In the genomic region with DNA sequence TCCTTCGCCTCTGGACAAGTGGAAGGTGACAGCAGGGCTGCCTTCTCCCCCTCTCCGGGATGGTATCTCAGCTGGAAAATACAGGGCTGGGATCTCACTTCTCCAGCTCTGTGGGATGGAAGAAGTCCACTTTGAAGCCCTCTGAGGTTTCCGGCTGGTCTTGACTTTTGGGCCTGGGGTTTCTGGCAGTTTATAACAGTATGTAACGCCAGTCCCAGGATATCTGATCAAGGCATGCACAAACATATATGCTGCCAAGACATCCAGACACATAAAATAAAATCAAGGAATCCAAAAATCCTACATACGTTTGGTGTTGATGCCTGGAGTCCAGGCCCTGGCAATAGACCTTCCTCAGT, we compare ENCODE assay signal across 8 mouse cellular contexts. TPM values are rescaled to one million over a fixed set of nuclear protein-coding genes. Genes with fewer than 3 reads are reported as not detected.
DNase-seq lines count a peak whose midpoint lies in the region; ATAC-seq and TF ChIP-seq lines count a peak whose summit lies in the region.

No protein-coding gene starts in this region.

- no peak overlapping the region for H3K27ac ChIP-seq in cerebellum, adult 2 months (ENCODE audit: insufficient read depth, low read length)
- H3K27ac ChIP-seq in limb, embryonic 13.5 days: no peak overlapping the region
- no peak overlapping the region for H3K27ac ChIP-seq in stomach, embryonic 15.5 days

- H3K4me1 ChIP-seq in cerebellum, adult 2 months (ENCODE audit: control insufficient read depth, insufficient read depth, low read length): peaks cover 3% of the 10 kb centered on the region; the same call in 1 of the 2 replicates
- peaks cover 75% of the 10 kb centered on the region for H3K4me1 ChIP-seq in megakaryocyte, embryonic 14.5 days
- H3K4me1 ChIP-seq in limb, embryonic 13.5 days: peaks cover 6% of the 10 kb centered on the region; the same call in 1 of the 2 replicates
- peaks cover 4% of the 10 kb centered on the region; the same call in 1 of the 2 replicates for H3K4me1 ChIP-seq in stomach, embryonic 15.5 days

- TF ChIP-seq POLR2A in cerebellum, adult 2 months (IDR thresholded peaks at IDR 0.05; ENCODE audit: borderline replicate concordance, insufficient read depth, low read length): no peak

- no peaks in the 10 kb centered on the region for H3K9me3 ChIP-seq in megakaryocyte, embryonic 14.5 days
- no peaks in the 10 kb centered on the region for H3K9me3 ChIP-seq in limb, embryonic 13.5 days
- H3K9me3 ChIP-seq in stomach, embryonic 15.5 days: no peaks in the 10 kb centered on the region

- TF ChIP-seq CTCF in cerebellum, adult 2 months (IDR thresholded peaks at IDR 0.05; ENCODE audit: borderline replicate concordance, insufficient read depth, low read depth, low read length): no peak

- H3K4me3 ChIP-seq in cerebellum, adult 2 months (replicated peaks; ENCODE audit: insufficient read depth, low read depth, low read length): peak overlapping the region; percentile 39
- peak overlapping the region; percentile 91 for H3K4me3 ChIP-seq in megakaryocyte, embryonic 14.5 days (replicated peaks)
- H3K4me3 ChIP-seq in limb, embryonic 13.5 days: peak overlapping the region; percentile 57
- peak overlapping the region; percentile 50 for H3K4me3 ChIP-seq in stomach, embryonic 15.5 days (replicated peaks)

- H3K9ac ChIP-seq in limb, embryonic 13.5 days: peak overlapping the region; percentile 77
- peak overlapping the region; percentile 31 for H3K9ac ChIP-seq in stomach, embryonic 15.5 days

- WGBS in cerebellum, adult 2 months: 41% methylated on average over 5 of the region's 5 CpGs
- 33% methylated on average over 5 of the region's 5 CpGs for WGBS in limb, embryonic 13.5 days
- WGBS in stomach, embryonic 15.5 days: 24% methylated on average over 5 of the region's 5 CpGs

- no peak for DNase-seq in cerebellum, adult 2 months
- no peak for DNase-seq in cerebellum, postnatal 36 days
- no peak for DNase-seq in gastrocnemius, adult 8-10 months (ENCODE audit: low spot score in 2 of 2)
- no peak for DNase-seq in cerebellum, adult 9-11 months

- no peak for ATAC-seq in megakaryocyte, adult 5-6 weeks (ENCODE audit: poor library complexity, severe bottlenecking)
- ATAC-seq in limb, embryonic 13.5 days (ENCODE audit: low FRiP score, low read depth): no peak
- ATAC-seq in stomach, embryonic 15.5 days (ENCODE audit: insufficient read depth, low FRiP score, low read depth): no peak

- peak overlapping the region; percentile 92 for H3K4me2 ChIP-seq in limb, embryonic 13.5 days (replicated peaks)
- H3K4me2 ChIP-seq in stomach, embryonic 15.5 days: peak overlapping the region; percentile 92

- no peaks in the 10 kb centered on the region for H3K27me3 ChIP-seq in cerebellum, adult 2 months (ENCODE audit: control insufficient read depth, insufficient read depth, low read length)
- no peaks in the 10 kb centered on the region for H3K27me3 ChIP-seq in megakaryocyte, embryonic 14.5 days (replicated peaks)
- no peaks in the 10 kb centered on the region for H3K27me3 ChIP-seq in limb, embryonic 13.5 days
- H3K27me3 ChIP-seq in stomach, embryonic 15.5 days (replicated peaks): no peaks in the 10 kb centered on the region

- no peaks in the 10 kb centered on the region for H3K36me3 ChIP-seq in megakaryocyte, embryonic 14.5 days (replicated peaks; ENCODE audit: low read length)
- no peaks in the 10 kb centered on the region for H3K36me3 ChIP-seq in limb, embryonic 13.5 days
- no peaks in the 10 kb centered on the region for H3K36me3 ChIP-seq in stomach, embryonic 15.5 days

RNA-seq across cellular contexts. Expression of gene Spi1, which starts 3.2 kb away (rescaled TPM):
- 3.3 and 4.1 TPM in 2 replicates for polyA plus RNA-seq in cerebellum, adult 2 months (2012; rRNA removed)
- polyA plus RNA-seq in megakaryocyte, embryonic 14.5 days (2012; ENCODE audit: insufficient read depth, low replicate concordance): 24.1 and 123 TPM in 2 replicates
- 348 and 384 TPM in 2 replicates for total RNA-seq in megakaryocyte, adult 5-6 weeks (2015)
- 253 and 295 TPM in 2 replicates for total RNA-seq in megakaryocyte, adult 5-6 weeks (2017)
- 4.6 and 6.0 TPM in 2 replicates for polyA plus RNA-seq in limb, embryonic 13.5 days (2015; fragmentation: Nextera tagmentation; extraction: Ambion mirVana)
- 9.5 and 13.5 TPM in 2 replicates for polyA plus RNA-seq in stomach, embryonic 15.5 days (2015; fragmentation: Nextera tagmentation; extraction: Ambion mirVana)
- total RNA-seq in gastrocnemius, adult 8-10 months (2022): under 1 TPM in 3 of 4 experiments, not detected in 1; 0.40 to 0.56 (median 0.44) TPM

RNA-seq across cellular contexts. Expression of gene Slc39a13, which starts 8.8 kb away (rescaled TPM):
- 93.3 and 97.7 TPM in 2 replicates for polyA plus RNA-seq in cerebellum, adult 2 months (2012; rRNA removed)
- 28.0 and 30.3 TPM in 2 replicates for polyA plus RNA-seq in megakaryocyte, embryonic 14.5 days (2012; ENCODE audit: insufficient read depth, low replicate concordance)
- total RNA-seq in megakaryocyte, adult 5-6 weeks (2015): 8.4 and 15.6 TPM in 2 replicates
- 6.5 and 10.9 TPM in 2 replicates for total RNA-seq in megakaryocyte, adult 5-6 weeks (2017)
- 59.9 and 67.5 TPM in 2 replicates for polyA plus RNA-seq in limb, embryonic 13.5 days (2015; fragmentation: Nextera tagmentation; extraction: Ambion mirVana)
- 42.8 and 45.5 TPM in 2 replicates for polyA plus RNA-seq in stomach, embryonic 15.5 days (2015; fragmentation: Nextera tagmentation; extraction: Ambion mirVana)
- 10 to 100 TPM; 19.9 to 21.4 (median 20.9) TPM for total RNA-seq in gastrocnemius, adult 8-10 months (2022)

RNA-seq across cellular contexts. Expression of gene Psmc3, which starts 25.2 kb away (rescaled TPM):
- polyA plus RNA-seq in cerebellum, adult 2 months (2012; rRNA removed): 194 and 199 TPM in 2 replicates
- 29.3 and 127 TPM in 2 replicates for polyA plus RNA-seq in megakaryocyte, embryonic 14.5 days (2012; ENCODE audit: insufficient read depth, low replicate concordance)
- 65.1 and 69.7 TPM in 2 replicates for total RNA-seq in megakaryocyte, adult 5-6 weeks (2015)
- 226 TPM in 2 replicates for total RNA-seq in megakaryocyte, adult 5-6 weeks (2017)
- 316 and 328 TPM in 2 replicates for polyA plus RNA-seq in limb, embryonic 13.5 days (2015; fragmentation: Nextera tagmentation; extraction: Ambion mirVana)
- polyA plus RNA-seq in stomach, embryonic 15.5 days (2015; fragmentation: Nextera tagmentation; extraction: Ambion mirVana): 225 and 243 TPM in 2 replicates
- total RNA-seq in gastrocnemius, adult 8-10 months (2022): 100 to 1,000 TPM; 199 to 280 (median 234) TPM

RNA-seq across cellular contexts. Expression of gene Mybpc3, which starts 38.9 kb away (rescaled TPM):
- polyA plus RNA-seq in cerebellum, adult 2 months (2012; rRNA removed): 39.6 and 51.4 TPM in 2 replicates
- polyA plus RNA-seq in megakaryocyte, embryonic 14.5 days (2012; ENCODE audit: insufficient read depth, low replicate concordance): 0.20 TPM in 1 of 2 replicates, not detected in the other
- total RNA-seq in megakaryocyte, adult 5-6 weeks (2015): 0.18 and 0.27 TPM in 2 replicates
- 0.08 and 0.44 TPM in 2 replicates for total RNA-seq in megakaryocyte, adult 5-6 weeks (2017)
- not detected in 2 replicates for polyA plus RNA-seq in limb, embryonic 13.5 days (2015; fragmentation: Nextera tagmentation; extraction: Ambion mirVana)
- 0.50 and 0.67 TPM in 2 replicates for polyA plus RNA-seq in stomach, embryonic 15.5 days (2015; fragmentation: Nextera tagmentation; extraction: Ambion mirVana)
- total RNA-seq in gastrocnemius, adult 8-10 months (2022): under 1 TPM; 0.29 to 0.36 (median 0.31) TPM

RNA-seq across cellular contexts. Expression of gene Rapsn, which starts 43.6 kb away (rescaled TPM):
- polyA plus RNA-seq in cerebellum, adult 2 months (2012; rRNA removed): 1.0 and 1.5 TPM in 2 replicates
- 6.0 and 10.3 TPM in 2 replicates for polyA plus RNA-seq in megakaryocyte, embryonic 14.5 days (2012; ENCODE audit: insufficient read depth, low replicate concordance)
- 0.46 and 0.47 TPM in 2 replicates for total RNA-seq in megakaryocyte, adult 5-6 weeks (2015)
- total RNA-seq in megakaryocyte, adult 5-6 weeks (2017): 0.51 and 1.3 TPM in 2 replicates
- 18.3 and 19.2 TPM in 2 replicates for polyA plus RNA-seq in limb, embryonic 13.5 days (2015; fragmentation: Nextera tagmentation; extraction: Ambion mirVana)
- 2.0 and 4.5 TPM in 2 replicates for polyA plus RNA-seq in stomach, embryonic 15.5 days (2015; fragmentation: Nextera tagmentation; extraction: Ambion mirVana)
- 10 to 100 TPM; 28.6 to 33.9 (median 30.9) TPM for total RNA-seq in gastrocnemius, adult 8-10 months (2022)

Comparison
In these comparisons a context has a peak if more than half of its experiments do, and no peak if none do; other contexts are left out.
1. H3K4me3 ChIP-seq: peak in every context shown above with its lines; median percentile 91 in megakaryocyte, embryonic 14.5 days; 57 in limb, embryonic 13.5 days; 50 in stomach, embryonic 15.5 days; 39 in cerebellum, adult 2 months.